Mouse (Mus musculus): ENCODE data around the gene Tapbp.
"Not testable (repeated sequence)": the region's sequence is repeated elsewhere in the genome, so short reads cannot be mapped to it uniquely, and the experiment has no call there.

Gene Tapbp

GRCm38 (mm10) chr17:33941381-33941780, 25.7 kb downstream of the Tapbp start:
- no peak for DNase-seq (ENCODE audit: inconsistent ontology term)

GRCm38 (mm10) chr17:33943454-33943853, 27.8 kb downstream of the Tapbp start:
- no peak for DNase-seq (ENCODE audit: inconsistent ontology term)

- no peak for DNase-seq (ENCODE audit: inconsistent ontology term)
Observed at GRCm38 (mm10) chr17:33947430-33948089, 31.9 kb downstream of the Tapbp start.

DNA sequence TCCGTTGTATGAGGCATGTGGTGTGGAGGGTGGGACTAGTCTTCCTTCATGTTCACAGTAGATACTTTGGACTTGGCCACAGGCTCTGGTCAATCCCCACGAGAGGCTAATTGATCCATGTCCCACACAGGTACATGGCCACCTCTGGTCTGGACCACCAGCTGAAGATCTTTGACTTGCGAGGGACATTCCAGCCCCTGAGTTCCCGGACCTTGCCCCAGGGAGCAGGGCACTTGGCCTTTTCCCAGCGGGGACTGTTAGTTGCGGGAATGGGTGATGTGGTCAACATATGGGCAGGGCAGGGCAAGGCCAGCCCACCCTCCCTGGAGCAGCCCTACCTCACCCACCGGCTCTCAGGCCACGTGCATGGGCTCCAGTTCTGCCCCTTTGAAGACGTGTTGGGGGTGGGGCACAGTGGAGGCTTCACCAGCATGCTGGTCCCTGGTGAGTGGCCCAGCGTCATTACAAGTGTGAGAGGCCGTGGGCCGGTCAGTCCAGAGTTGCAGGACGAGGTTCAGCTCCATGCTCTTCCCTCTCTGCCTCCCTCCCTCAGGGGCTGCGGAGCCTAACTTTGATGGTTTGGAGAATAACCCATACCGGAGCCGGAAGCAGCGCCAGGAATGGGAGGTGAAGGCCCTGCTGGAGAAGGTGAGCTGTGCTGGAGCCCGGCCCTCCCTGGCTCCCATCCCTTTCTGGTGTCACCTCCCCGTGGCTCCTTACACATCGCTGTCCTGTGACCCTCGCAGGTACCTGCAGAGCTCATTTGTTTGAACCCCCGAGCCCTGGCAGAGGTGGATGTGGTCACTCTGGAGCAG, 32.6 kb downstream of the Tapbp start:
- no peak for DNase-seq (ENCODE audit: inconsistent ontology term)

DNA sequence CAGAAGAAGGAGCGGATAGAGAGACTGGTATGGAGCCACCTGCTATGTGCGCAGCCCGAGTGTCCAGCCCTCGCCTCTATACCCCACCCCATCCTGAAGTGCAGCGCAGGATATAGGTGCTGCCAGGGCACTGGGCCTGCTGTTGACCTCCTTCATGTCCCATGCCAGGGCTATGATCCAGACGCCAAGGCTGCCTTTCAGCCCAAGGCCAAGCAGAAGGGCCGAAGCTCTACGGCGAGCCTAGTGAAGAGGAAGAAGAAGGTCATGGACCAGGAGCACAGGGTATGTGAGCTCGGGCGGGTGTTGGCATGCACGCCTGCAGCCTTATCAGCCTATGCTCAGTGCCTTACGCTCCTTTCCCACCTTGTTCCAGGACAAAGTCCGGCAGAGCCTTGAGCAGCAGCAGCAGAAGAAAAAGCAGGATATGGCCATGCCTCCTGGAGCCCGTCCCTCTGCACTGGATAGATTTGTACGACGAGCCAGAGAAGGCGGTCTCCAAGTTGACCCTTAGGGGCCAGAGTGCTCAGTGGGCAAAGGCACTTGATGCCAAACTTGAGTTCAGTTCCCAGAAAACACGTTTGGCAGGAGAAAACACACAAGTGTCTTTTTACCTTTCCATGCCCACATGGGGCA, 33.3 kb downstream of the Tapbp start:
- DNase-seq (ENCODE audit: inconsistent ontology term): no peak

DNA sequence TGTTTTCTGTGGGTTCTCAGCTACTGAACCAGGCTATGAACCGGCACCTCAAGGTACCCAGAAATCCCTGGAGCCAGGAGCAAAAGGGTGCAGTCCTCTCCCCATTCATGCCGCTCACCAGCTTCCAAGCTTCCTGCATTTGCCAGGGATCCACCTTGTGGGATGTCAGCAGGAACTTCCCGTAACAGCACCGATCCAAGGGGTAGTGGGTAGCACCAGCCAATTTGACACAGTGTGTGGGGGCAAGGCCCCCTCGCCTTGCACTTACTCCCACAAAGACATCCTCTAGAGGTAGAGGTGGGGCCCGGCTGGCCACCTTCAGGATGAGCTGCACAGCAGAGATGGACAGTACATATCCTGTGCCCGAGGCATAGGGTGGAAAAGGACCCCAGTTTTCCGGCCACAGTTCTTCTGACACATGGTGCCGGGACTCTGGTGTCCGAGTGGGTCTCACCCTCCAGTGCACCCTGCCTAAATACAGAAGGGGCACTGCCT, 34.5 kb downstream of the Tapbp start:
- no peak for DNase-seq (ENCODE audit: inconsistent ontology term)

- DNase-seq (ENCODE audit: inconsistent ontology term): peak; percentile 84
Observed at GRCm38 (mm10) chr17:33951021-33951946, 35.6 kb downstream of the Tapbp start, which contains the start of gene B3galt4. TSS of gene B3galt4 (minus strand) at chr17:33951488.

DNA sequence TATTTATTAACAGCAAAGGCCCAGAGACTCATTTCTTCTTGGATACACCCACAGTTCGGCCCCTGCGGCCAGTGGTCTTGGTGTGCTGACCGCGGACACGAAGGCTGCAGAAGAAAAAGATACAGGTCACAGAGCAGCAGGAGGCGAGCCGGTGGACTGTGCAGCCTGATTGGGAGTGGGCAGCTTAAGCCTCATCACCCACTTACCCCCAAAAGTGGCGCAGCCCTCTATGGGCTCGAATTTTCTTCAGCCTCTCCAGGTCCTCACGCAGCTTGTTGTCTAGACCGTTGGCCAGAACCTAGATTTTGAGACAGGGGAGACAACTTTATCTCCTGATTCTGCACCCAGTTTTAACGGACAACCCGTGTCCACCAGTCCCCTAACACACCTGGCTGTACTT, 36.3 kb downstream of the Tapbp start:
- DNase-seq (ENCODE audit: inconsistent ontology term): not testable (repeated sequence)

DNA sequence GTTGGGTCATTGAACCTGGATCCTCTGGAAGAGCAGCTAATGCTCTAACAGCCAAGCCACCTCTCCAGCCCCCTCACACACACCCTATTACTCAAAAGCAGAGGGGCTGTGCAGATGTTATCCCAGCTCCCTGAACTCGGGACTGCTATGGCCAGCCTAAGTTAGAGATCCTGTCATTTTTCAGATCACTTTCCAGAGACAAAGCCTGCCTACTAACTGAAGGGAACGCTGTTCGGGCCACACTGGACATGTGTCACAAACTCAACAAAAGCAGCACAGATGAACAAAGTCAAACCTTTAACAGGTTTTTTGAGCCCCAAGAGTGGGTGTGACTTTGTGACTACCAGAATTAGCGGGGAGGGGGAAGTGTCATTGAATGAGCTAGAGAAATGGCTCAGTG, 37.2 kb downstream of the Tapbp start:
- no peak for DNase-seq (ENCODE audit: inconsistent ontology term)

DNA sequence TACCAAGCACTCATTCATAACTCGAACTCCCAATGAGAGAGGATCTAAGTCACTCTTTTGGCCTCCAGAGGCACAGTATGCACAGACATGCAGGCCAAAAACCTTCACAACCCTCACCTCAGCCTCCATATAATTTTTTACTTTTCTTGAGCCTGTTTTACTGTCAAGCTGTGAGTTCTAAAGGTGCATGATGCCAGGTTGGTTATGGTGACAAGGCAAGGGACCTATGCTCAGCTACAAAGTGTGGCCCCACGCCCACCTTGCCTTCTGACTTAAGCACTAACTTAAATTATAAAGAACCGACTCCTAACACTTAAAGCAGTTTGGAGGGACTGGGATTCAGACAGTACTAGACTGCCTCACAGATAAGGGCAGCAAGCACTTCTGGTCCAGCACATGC, 37.6 kb downstream of the Tapbp start:
- no peak for DNase-seq (ENCODE audit: inconsistent ontology term)

- DNase-seq (ENCODE audit: inconsistent ontology term): no peak
Observed at GRCm38 (mm10) chr17:33953961-33954565, 38.4 kb downstream of the Tapbp start.

DNA sequence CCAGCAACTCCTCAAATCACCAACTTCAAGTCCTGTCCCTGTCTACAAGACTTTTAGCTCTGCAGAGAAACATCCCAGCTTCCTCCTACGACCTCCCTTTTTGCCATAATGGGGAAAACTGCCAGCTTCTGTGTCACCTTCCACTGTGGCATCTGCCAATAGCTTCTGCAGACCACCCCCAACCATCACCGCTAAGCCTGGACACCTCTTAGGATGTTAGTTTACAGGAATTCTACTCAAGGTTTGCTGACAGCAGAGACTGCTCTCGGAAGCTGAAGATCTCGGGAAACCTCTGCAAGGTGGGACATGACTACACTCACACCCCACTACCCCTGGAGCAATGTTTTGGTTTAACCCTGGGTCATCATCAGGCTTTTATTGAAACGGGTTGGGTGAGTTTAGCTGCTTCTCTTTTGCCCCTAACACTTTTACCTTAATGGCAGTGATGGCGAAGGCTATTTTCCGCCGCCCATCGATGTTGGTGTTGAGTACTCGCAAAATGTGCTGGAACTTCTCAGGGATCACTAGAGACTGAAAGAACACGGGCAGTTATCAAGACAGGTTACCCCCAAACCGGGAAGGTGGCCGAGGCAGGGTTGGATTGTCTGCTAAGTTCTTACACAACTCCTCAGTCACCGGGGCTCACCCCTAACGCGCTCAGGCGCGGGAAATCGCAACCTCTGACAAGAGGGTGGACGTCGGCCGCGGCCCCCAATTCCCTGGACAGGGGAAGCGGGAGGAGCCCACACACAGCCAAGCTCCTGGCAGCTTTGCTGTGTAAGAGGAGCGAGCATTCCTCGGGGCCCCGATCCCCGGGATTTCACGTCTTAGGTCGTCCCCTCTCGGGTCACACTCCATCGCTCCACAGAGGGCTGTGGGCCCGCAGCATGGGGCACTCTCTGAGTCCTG, 39.2 kb downstream of the Tapbp start:
- DNase-seq (ENCODE audit: inconsistent ontology term): no peak

DNA sequence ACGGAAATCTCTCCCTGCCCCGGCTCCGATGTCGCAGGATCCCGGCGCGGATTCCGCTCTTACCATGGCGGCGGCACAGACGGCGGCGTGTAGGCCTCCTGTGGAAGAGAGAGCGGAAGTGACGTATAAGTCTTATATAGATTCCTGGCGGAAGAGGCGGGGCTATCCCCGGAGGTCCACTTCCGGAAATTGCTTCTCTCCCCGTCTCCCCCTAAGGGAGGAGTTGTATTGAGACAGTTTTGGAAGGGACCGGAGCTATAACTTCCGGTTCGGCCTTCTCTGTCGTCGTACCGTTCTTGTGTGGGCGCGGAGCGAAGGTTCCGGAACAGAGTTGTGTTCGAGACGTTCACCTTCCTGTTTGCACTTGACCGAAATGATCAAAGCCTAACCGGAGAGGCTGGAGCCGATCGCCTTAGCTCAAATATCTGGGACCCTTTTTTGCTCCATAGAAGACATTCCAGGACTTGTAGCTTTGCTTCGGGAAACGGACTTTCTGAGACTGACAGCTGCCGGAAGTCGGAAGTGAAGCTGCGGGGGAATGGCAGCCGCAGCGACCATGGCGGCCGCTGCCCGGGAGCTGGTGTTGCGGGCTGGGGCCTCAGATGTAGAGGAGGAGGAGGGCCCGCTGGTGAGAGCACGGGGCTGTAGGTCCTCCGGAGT, 40.0 kb downstream of the Tapbp start, which contains the start of the genes Vps52 and Rps18:
Gene Vps52, plus strand, starts transcription at position 258 of the 660 bp plus-strand sequence.
Gene Rps18, minus strand, starts transcription at position 447 of the 660 bp plus-strand sequence.
- DNase-seq (ENCODE audit: inconsistent ontology term): peak; percentile 99

- DNase-seq (ENCODE audit: inconsistent ontology term): no peak
Observed at GRCm38 (mm10) chr17:33956336-33956735, 40.6 kb downstream of the Tapbp start.

DNA sequence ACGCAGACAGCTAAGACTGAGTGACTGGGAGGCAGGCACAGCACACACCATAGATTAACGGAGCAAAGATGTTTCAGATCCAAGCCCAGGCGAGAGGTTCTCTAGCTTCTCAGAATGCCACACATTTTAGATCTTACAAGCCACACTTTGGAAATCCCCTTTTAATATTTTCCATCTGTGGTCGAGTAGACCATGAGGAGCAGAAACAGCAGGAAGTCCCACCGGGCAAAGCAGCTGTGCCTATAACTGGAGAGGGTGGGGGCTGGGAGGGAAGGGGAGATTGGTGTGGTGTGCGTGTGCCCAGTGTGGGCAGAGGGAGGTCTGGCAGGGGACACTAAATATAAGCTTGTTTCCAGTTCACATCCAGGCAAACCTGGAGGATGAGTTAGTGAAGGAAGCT, 41.8 kb downstream of the Tapbp start:
- DNase-seq (ENCODE audit: inconsistent ontology term): no peak

DNA sequence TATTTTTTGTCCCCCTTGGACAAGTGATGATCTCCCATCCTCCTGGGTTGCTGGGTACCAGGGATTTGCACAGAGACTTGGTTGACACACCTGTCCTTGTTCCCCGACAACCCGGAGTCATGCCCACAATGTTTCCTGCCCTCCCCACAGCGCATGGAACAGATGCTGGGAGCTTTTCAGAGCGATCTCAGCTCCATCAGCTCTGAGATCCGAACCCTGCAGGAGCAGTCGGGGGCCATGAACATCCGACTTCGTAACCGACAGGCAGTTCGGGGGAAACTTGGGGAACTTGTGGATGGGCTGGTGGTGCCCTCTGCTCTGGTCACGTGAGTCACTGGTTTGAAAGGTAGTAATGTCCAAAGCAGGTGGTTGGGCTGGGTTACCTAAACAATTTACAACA, 42.8 kb downstream of the Tapbp start:
- no peak for DNase-seq (ENCODE audit: inconsistent ontology term)

GRCm38 (mm10) chr17:33959135-33959534, 43.4 kb downstream of the Tapbp start:
- DNase-seq (ENCODE audit: inconsistent ontology term): no peak

DNA sequence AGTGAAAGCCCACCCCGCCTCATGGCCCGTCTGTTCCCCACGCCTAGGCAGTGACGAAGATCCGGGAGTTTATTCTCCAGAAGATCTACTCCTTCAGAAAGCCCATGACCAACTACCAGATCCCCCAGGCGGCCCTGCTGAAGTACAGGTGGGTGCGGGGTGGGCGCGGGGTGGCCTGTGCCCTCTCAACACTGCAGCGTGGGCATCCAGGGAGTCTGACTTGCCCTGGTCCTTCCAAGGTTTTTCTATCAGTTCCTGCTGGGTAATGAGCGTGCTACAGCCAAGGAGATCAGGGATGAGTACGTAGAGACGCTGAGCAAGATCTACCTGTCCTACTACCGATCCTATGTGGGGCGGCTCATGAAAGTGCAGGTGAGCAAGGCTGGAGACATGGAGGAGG, 44.2 kb downstream of the Tapbp start:
- no peak for DNase-seq (ENCODE audit: inconsistent ontology term)

DNA sequence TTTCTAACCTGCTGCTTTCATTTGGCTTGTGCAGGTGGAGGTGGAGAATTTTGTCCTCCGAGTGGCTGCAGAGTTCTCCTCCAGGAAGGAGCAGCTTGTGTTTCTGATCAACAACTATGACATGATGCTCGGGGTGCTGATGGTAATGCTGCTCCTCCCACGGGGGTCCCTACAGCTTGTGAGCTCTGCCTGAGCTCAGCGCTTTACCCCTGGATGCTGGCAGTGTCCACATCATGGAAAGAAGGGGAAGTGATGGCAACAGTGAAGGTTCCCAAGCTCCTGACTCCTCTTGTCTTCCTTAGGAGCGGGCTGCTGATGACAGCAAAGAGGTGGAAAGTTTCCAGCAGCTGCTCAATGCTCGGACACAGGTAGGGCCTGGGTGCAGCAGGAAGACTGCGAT, 47.2 kb downstream of the Tapbp start:
- no peak for DNase-seq (ENCODE audit: inconsistent ontology term)
